Mouse (Mus musculus): ENCODE results near the gene Phpt1. TPM values are rescaled to one million over a fixed set of nuclear protein-coding genes. Genes with fewer than 3 reads are reported as not detected.
"Not testable (repeated sequence)": the region's sequence is repeated elsewhere in the genome, so short reads cannot be mapped to it uniquely, and the experiment has no call there.

The Phpt1 gene
- polyA plus RNA-seq, 1 experiment from 2014 or later = 206 TPM

- H3K9me3 ChIP-seq (ENCODE audit: low read length); ATAC-seq (ENCODE audit: low FRiP score, low TSS enrichment): not testable (repeated sequence)
- 94% methylated on average over 4 of the region's 4 CpGs for WGBS
Observed at GRCm38 (mm10) chr2:25553171-25553786, 21.7 kb downstream of the Phpt1 start.

DNA sequence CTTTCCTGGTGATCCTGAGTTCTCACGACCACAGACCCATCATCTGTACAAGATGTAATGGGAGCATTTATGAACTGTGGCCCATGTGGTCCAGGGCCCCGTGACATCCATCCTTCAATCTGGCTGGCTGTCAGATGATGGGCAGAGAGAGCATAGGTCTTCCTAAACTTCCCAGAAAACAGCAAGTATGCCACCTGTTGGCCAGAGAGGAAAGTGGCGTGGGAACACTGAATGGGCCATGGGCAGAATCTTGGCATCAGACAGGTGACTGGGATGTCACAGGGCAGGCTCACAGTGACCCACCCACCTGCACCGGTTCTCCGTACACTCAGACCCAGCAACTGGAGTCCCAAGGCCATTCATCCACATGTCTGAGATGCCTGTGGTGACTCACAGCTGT is 23.8 kb downstream of the Phpt1 start:
- 31% methylated on average over 5 of the region's 5 CpGs for WGBS
- Histone ChIP-seq H3K4me2 (replicated peaks; ENCODE audit: low read depth, low read length) (no peak overlapping the region), H3K4me1 (ENCODE audit: insufficient read depth, low read length) (peaks cover 1% of the 10 kb centered on the region), H3K27me3 (ENCODE audit: insufficient read depth, low read length) (no peaks in the 10 kb centered on the region), H3K9me3 (ENCODE audit: low read length) (no peaks in the 10 kb centered on the region), H3K4me3 (ENCODE audit: low read length) (no peak overlapping the region), H3K36me3 (ENCODE audit: insufficient read depth, low read length) (no peaks in the 10 kb centered on the region), H3K27ac (ENCODE audit: low read length) (no peak overlapping the region), H3K9ac (replicated peaks; ENCODE audit: low read length) (no peak overlapping the region)
- ATAC-seq (ENCODE audit: low FRiP score, low TSS enrichment) = no peak

More at GRCm38 (mm10) chr2:25553171-25553786, 21.7 kb downstream of the Phpt1 start:
- not testable (repeated sequence) for H3K4me2 ChIP-seq (replicated peaks; ENCODE audit: low read depth, low read length); H3K4me1 ChIP-seq (ENCODE audit: insufficient read depth, low read length); H3K27ac ChIP-seq (ENCODE audit: low read length); H3K4me3 ChIP-seq (ENCODE audit: low read length); H3K36me3 ChIP-seq (ENCODE audit: insufficient read depth, low read length); H3K9ac ChIP-seq (replicated peaks; ENCODE audit: low read length); H3K27me3 ChIP-seq (ENCODE audit: insufficient read depth, low read length)

DNA sequence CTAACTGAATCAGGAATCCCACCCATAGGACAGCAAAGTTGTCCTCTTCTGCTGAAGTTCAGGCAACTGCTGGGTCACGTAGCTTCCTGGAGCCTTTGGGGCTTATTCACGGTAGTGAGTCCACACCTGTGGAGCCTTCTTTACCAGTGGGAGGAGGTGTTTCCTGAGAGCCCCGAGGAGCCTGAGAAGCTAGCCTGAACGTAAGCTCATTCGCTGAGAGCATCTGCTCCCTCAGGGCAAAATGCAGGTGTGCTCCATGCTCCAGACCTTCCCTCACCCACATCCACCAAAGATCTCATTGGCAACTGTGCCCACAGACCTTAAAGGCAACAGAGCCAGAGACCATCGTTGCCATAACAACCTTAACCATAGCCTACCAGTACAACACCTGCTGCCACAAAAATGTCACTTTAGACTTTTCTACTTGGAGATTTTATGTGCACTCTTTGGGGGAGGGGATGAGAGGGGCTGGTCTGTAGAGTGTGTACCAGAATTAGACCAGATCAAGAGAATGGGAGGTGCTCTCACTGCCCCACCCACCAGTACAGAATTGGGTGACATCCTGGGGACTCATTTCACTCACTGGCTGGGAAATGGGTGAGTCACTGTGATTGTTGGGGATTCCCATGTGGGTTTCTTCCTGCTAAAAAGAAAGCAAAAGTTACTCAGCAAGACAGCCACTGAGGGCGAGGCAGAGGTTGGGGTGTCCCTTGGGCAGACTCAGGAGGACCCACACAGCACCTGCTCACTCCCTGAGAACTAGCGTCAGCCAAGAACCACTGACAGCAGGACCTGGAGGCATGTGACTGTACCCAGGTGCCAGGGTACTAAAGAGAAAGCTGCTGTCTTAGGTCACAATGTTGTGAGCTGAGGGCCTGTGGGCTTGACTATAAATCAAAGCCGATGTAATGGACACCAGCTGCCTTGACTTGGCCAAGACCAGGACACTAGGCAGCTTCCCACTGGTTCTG is 25.7 kb downstream of the Phpt1 start:
- H3K36me3 ChIP-seq (ENCODE audit: insufficient read depth, low read length) = no peaks in the 10 kb centered on the region
- H3K4me2 ChIP-seq (replicated peaks; ENCODE audit: low read depth, low read length) = no peak overlapping the region
- H3K27ac ChIP-seq (ENCODE audit: low read length) = no peak overlapping the region
- no peak overlapping the region for H3K9ac ChIP-seq (replicated peaks; ENCODE audit: low read length)
- H3K4me3 ChIP-seq (ENCODE audit: low read length) = no peak overlapping the region
- WGBS = 73% methylated on average over 9 of the region's 9 CpGs
- H3K4me1 ChIP-seq (ENCODE audit: insufficient read depth, low read length) = peaks cover 12% of the 10 kb centered on the region
- H3K27me3 ChIP-seq (ENCODE audit: insufficient read depth, low read length) = no peaks in the 10 kb centered on the region
- ATAC-seq (ENCODE audit: low FRiP score, low TSS enrichment) = no peak
- H3K9me3 ChIP-seq (ENCODE audit: low read length) = no peaks in the 10 kb centered on the region

GRCm38 (mm10) chr2:25546811-25547491 is 28.1 kb downstream of the Phpt1 start, which contains the start of gene Traf2:
TSS of gene Traf2 (minus strand) at chr2:25546940.
- H3K36me3 ChIP-seq (ENCODE audit: insufficient read depth, low read length) = no peaks in the 10 kb centered on the region
- peak within 1 kb of the TSS; percentile 88 for H3K4me3 ChIP-seq (ENCODE audit: low read length)
- no peaks in the 10 kb centered on the region for H3K27me3 ChIP-seq (ENCODE audit: insufficient read depth, low read length)
- no peaks in the 10 kb centered on the region for H3K9me3 ChIP-seq (ENCODE audit: low read length)
- WGBS = 3% methylated on average over 48 of the region's 48 CpGs
- H3K4me2 ChIP-seq (replicated peaks; ENCODE audit: low read depth, low read length) = peak within 1 kb of the TSS; percentile 77
- peak; percentile 99 for ATAC-seq (ENCODE audit: low FRiP score, low TSS enrichment)
- peaks cover 20% of the 10 kb centered on the region for H3K4me1 ChIP-seq (ENCODE audit: insufficient read depth, low read length)
- H3K9ac ChIP-seq (replicated peaks; ENCODE audit: low read length) = peak within 1 kb of the TSS; percentile 88
- H3K27ac ChIP-seq (ENCODE audit: low read length) = peak within 1 kb of the TSS; percentile 71

GRCm38 (mm10) chr2:25545996-25546810 is 28.8 kb downstream of the Phpt1 start:
- peak overlapping the region; percentile 88 for H3K4me3 ChIP-seq (ENCODE audit: low read length)
- peak overlapping the region; percentile 77 for H3K4me2 ChIP-seq (replicated peaks; ENCODE audit: low read depth, low read length)
- peaks cover 24% of the 10 kb centered on the region for H3K4me1 ChIP-seq (ENCODE audit: insufficient read depth, low read length)
- no peaks in the 10 kb centered on the region for H3K9me3 ChIP-seq (ENCODE audit: low read length)
- WGBS = 7% methylated on average over 43 of the region's 43 CpGs
- peak; percentile 79 for ATAC-seq (ENCODE audit: low FRiP score, low TSS enrichment)
- H3K36me3 ChIP-seq (ENCODE audit: insufficient read depth, low read length) = no peaks in the 10 kb centered on the region
- H3K27me3 ChIP-seq (ENCODE audit: insufficient read depth, low read length) = no peaks in the 10 kb centered on the region
- H3K9ac ChIP-seq (replicated peaks; ENCODE audit: low read length) = peak overlapping the region; percentile 88
- peak overlapping the region; percentile 71 for H3K27ac ChIP-seq (ENCODE audit: low read length)

GRCm38 (mm10) chr2:25541644-25542367 is 33.2 kb downstream of the Phpt1 start:
- peaks cover 24% of the 10 kb centered on the region for H3K4me1 ChIP-seq (ENCODE audit: insufficient read depth, low read length)
- H3K27ac ChIP-seq (ENCODE audit: low read length) = peak overlapping the region; percentile 67; the same call in 1 of the 2 replicates
- H3K36me3 ChIP-seq (ENCODE audit: insufficient read depth, low read length) = peaks cover 10% of the 10 kb centered on the region
- H3K9me3 ChIP-seq (ENCODE audit: low read length) = no peaks in the 10 kb centered on the region
- 0 out of 2 replicates have a peak overlapping the region, but pooled peaks have one; percentile 18 for H3K9ac ChIP-seq (replicated peaks; ENCODE audit: low read length)
- no peak overlapping the region for H3K4me3 ChIP-seq (ENCODE audit: low read length)
- H3K27me3 ChIP-seq (ENCODE audit: insufficient read depth, low read length) = no peaks in the 10 kb centered on the region
- no peak overlapping the region for H3K4me2 ChIP-seq (replicated peaks; ENCODE audit: low read depth, low read length)
- 38% methylated on average over 10 of the region's 10 CpGs for WGBS
- ATAC-seq (ENCODE audit: low FRiP score, low TSS enrichment) = no peak

DNA sequence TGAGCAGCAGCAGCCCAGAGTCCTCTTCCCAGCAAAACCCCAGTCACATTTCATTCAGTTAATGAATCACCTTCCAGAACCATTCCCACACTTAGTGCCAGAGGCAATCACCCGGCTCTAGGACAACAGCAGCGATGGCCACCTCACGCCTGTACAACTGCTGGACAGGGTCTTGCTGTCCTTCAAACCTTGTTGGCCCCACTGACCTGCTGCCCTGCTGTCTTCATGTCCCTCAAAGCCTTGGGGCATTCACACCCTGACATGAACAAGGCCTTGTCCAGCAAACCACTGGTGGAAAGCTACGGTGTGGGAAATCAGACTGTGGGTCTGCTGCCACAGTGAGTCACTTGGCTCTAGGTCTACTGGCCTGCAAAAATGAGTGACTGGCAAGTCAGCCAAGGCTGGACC is 34.5 kb downstream of the Phpt1 start:
- Histone ChIP-seq H3K27me3 (ENCODE audit: insufficient read depth, low read length) (no peaks in the 10 kb centered on the region), H3K4me3 (ENCODE audit: low read length) (no peak overlapping the region), H3K4me2 (replicated peaks; ENCODE audit: low read depth, low read length) (no peak overlapping the region), H3K9me3 (ENCODE audit: low read length) (no peaks in the 10 kb centered on the region), H3K9ac (replicated peaks; ENCODE audit: low read length) (no peak overlapping the region), H3K27ac (ENCODE audit: low read length) (peak overlapping the region; percentile 84), H3K4me1 (ENCODE audit: insufficient read depth, low read length) (peaks cover 17% of the 10 kb centered on the region), H3K36me3 (ENCODE audit: insufficient read depth, low read length) (peaks cover 22% of the 10 kb centered on the region)
- peak; percentile 55 for ATAC-seq (ENCODE audit: low FRiP score, low TSS enrichment)
- 64% methylated on average over 4 of the region's 4 CpGs for WGBS

DNA sequence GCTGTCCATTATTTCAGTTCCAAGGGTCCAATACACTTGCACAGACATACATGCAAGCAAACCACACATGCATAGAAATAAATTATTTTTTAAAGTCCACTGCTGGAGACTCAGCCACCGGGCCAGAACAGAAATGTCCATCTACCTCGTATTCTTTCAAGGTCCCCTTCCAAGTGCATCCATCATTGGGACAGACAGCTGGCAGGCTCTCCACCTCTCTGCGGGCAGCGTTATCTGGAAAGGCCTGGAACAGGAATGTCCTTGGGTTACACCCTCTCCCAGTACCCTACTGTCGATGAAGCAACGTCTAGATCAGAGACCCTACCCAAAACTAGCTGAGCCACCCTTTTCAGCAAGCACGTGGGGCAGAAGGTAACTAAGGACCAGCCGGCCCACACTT is 38.5 kb downstream of the Phpt1 start:
- H3K27me3 ChIP-seq (ENCODE audit: insufficient read depth, low read length) = no peaks in the 10 kb centered on the region
- H3K4me2 ChIP-seq (replicated peaks; ENCODE audit: low read depth, low read length) = no peak overlapping the region
- H3K9ac ChIP-seq (replicated peaks; ENCODE audit: low read length) = no peak overlapping the region
- no peak overlapping the region for H3K27ac ChIP-seq (ENCODE audit: low read length)
- no peak for ATAC-seq (ENCODE audit: low FRiP score, low TSS enrichment)
- H3K4me1 ChIP-seq (ENCODE audit: insufficient read depth, low read length) = peaks cover under 1% of the 10 kb centered on the region
- no peaks in the 10 kb centered on the region for H3K9me3 ChIP-seq (ENCODE audit: low read length)
- H3K36me3 ChIP-seq (ENCODE audit: insufficient read depth, low read length) = peaks cover 43% of the 10 kb centered on the region
- WGBS = 91% methylated on average over 8 of the region's 8 CpGs
- H3K4me3 ChIP-seq (ENCODE audit: low read length) = no peak overlapping the region

DNA sequence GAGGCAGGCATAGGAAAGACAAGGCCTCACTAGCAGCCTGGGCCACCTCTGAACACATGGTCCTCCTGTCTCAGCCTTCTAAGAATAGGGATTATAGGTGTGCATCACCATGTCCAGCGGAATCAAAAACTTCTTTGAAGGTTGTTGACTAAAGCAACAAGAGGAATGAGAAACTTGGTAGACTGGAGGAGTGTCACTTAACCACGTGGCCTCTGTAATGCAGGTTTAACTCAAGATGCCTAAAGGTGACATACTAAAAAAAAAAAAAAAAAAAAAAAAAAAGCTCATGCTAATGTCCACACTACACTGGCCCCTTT is 40.2 kb downstream of the Phpt1 start:
- Histone ChIP-seq H3K27ac (ENCODE audit: low read length) (no peak overlapping the region), H3K4me2 (replicated peaks; ENCODE audit: low read depth, low read length) (no peak overlapping the region), H3K27me3 (ENCODE audit: insufficient read depth, low read length) (no peaks in the 10 kb centered on the region), H3K36me3 (ENCODE audit: insufficient read depth, low read length) (peaks cover 58% of the 10 kb centered on the region), H3K4me1 (ENCODE audit: insufficient read depth, low read length) (no peaks in the 10 kb centered on the region; the same call in 1 of the 2 replicates), H3K4me3 (ENCODE audit: low read length) (no peak overlapping the region), H3K9me3 (ENCODE audit: low read length) (no peaks in the 10 kb centered on the region), H3K9ac (replicated peaks; ENCODE audit: low read length) (no peak overlapping the region)
- WGBS = 94% methylated on average over 2 of the region's 2 CpGs
- ATAC-seq (ENCODE audit: low FRiP score, low TSS enrichment) = no peak
